In genomic region chr2:66867457-66868216, GRCm38 (mm10) we compare ENCODE assay signal across 17 mouse cellular contexts.
"Had no signal": no experiment of that assay in that cellular context is flagged by ENCODE, and none has a peak within 500 bp of the region (broad histone marks: within the 10 kb centered on the region; RNA-seq: fewer than 3 reads in every experiment).

No protein-coding gene starts in this region.

- ATAC-seq: liver, postnatal 0 days; lung, postnatal 0 days; midbrain, embryonic 13.5 days; midbrain, embryonic 15.5 days had no signal

- H3K27ac ChIP-seq: liver, embryonic 13.5 days; liver, embryonic 15.5 days; macrophage; midbrain, embryonic 13.5 days; midbrain, embryonic 15.5 days; neural tube, embryonic 12.5 days; stomach, embryonic 15.5 days; stomach, postnatal 0 days had no signal

- H3K4me1 ChIP-seq: liver, embryonic 13.5 days; liver, embryonic 15.5 days; megakaryocyte, embryonic 14.5 days; midbrain, embryonic 13.5 days; midbrain, embryonic 15.5 days; neural tube, embryonic 12.5 days; stomach, embryonic 15.5 days had no signal

- H3K4me2 ChIP-seq: liver, embryonic 13.5 days; liver, embryonic 15.5 days; midbrain, embryonic 11.5 days; midbrain, embryonic 13.5 days; midbrain, embryonic 15.5 days; neural tube, embryonic 12.5 days; stomach, embryonic 15.5 days had no signal

- H3K36me3 ChIP-seq: liver, embryonic 13.5 days; liver, embryonic 15.5 days; midbrain, embryonic 13.5 days; midbrain, embryonic 15.5 days; neural tube, embryonic 12.5 days; stomach, embryonic 15.5 days had no signal

- H3K9me3 ChIP-seq: liver, embryonic 13.5 days; liver, embryonic 15.5 days; midbrain, embryonic 13.5 days; midbrain, embryonic 15.5 days; neural tube, embryonic 12.5 days; stomach, embryonic 15.5 days had no signal

- H3K4me3 ChIP-seq: liver, embryonic 13.5 days; liver, embryonic 15.5 days; megakaryocyte, embryonic 14.5 days; midbrain, embryonic 13.5 days; midbrain, embryonic 15.5 days; neural tube, embryonic 12.5 days; stomach, embryonic 15.5 days had no signal

- DNase-seq: liver, embryonic 13.5 days; liver, postnatal 0 days; lung, postnatal 14 days; right cerebral cortex, postnatal 14 days; thymus, adult 2 months; thymus, postnatal 25 days; thymus, postnatal 4 days had no signal

- H3K27me3 ChIP-seq: liver, embryonic 13.5 days; liver, embryonic 15.5 days; megakaryocyte, embryonic 14.5 days; midbrain, embryonic 13.5 days; midbrain, embryonic 15.5 days; neural tube, embryonic 12.5 days; stomach, embryonic 15.5 days had no signal

- H3K9ac ChIP-seq: liver, embryonic 13.5 days; liver, embryonic 15.5 days; liver, postnatal 0 days; midbrain, embryonic 13.5 days; midbrain, embryonic 15.5 days; neural tube, embryonic 12.5 days; stomach, embryonic 15.5 days had no signal
